Mouse (Mus musculus) embryonic fibroblast, embryonic 13.5 days (primary cell): ENCODE results near the gene Frmd4a.

Experiments
- CTCF ChIP-seq: IDR thresholded peaks from 2 replicates; pipeline ENCODE4 v1.5.1; 2011; ENCODE audit warnings: mild to moderate bottlenecking, control low read depth, low read length, moderate library complexity, borderline replicate concordance; ENCODE audit not compliant: insufficient read depth
- POLR2A ChIP-seq: IDR thresholded peaks from 2 replicates; pipeline ENCODE4 v1.6.1; 2011; ENCODE audit warnings: low read depth, mild to moderate bottlenecking, control low read depth, low read length, moderate library complexity

DNA sequence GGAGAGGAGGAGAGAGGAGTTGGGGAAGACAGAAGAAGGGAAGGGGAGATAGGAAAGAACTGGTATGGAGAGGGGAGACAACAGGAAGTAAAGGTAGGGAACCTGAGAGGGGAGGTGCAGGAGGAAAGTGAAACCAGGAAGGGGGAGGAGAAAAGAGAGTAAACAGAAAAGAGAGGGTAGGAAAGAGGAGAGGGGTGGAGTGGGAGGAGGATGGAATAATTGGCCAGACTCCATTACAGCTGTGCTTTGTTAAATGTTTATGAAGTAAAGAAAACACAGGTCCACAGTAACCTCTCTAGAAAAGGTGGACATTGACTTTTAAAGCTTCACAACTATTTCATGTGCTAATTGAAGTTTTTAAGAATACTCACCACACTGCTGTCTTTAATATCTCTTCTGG is 139.0 kb downstream of the Frmd4a start:
- TF ChIP-seq CTCF, result no peak
- no peak for TF ChIP-seq POLR2A
